Mouse (Mus musculus) liver, adult 2 months (tissue): ENCODE measurements around the gene Hils1.

Experiments
- CTCF ChIP-seq: fragments of 200-500 bp; IDR thresholded peaks from 2 replicates; pipeline ENCODE4 v1.5.1; 2011; ENCODE audit warnings: low read depth, low read length, control low read depth
- POLR2A ChIP-seq: fragments of 200-500 bp; IDR thresholded peaks from 2 replicates; pipeline ENCODE4 v1.6.1; 2011; ENCODE audit warnings: low read length, control low read depth; ENCODE audit not compliant: insufficient read depth; ENCODE audit errors: extremely low read depth

DNA sequence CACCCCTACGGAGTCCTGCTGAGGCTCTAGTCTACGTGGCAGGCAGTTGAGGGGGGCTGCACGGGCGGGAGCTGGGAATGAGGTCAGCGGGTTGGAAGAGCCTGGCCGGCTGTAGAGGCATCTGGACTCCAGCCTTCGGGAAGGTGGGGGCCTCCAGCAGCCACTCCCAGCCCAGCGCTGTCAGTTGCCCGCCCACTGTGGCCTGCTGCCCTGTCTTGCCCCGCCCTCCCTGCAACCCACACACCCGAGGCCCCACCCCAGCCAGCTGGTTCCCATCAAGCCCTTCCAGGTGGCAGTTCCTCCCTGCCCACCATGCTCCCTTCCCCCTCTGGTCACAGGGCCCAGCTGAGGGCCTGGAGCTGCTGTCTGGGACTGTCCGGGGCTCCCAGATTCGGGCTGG is 38.6 kb upstream of the Hils1 start:
- no peak for TF ChIP-seq CTCF
- TF ChIP-seq POLR2A = no peak
